Mouse (Mus musculus): ENCODE measurements around the gene 4930438A08Rik. TPM values are rescaled to one million over a fixed set of nuclear protein-coding genes. Genes with fewer than 3 reads are reported as not detected.

The 4930438A08Rik gene
- polyA plus RNA-seq, 1 experiment from 2014 or later = not detected

- no peaks in the 10 kb centered on the region for H3K36me3 ChIP-seq (ENCODE audit: control insufficient read depth, insufficient read depth, low read length)
- no peak overlapping the region for H3K27ac ChIP-seq (ENCODE audit: low read depth, low read length)
- ATAC-seq (ENCODE audit: insufficient read depth, low FRiP score, low TSS enrichment) = no peak
- no peaks in the 10 kb centered on the region for H3K9me3 ChIP-seq (ENCODE audit: control insufficient read depth, low read length)
- no peaks in the 10 kb centered on the region for H3K4me1 ChIP-seq (ENCODE audit: control insufficient read depth, insufficient read depth, low read length)
- 90% methylated on average over 3 of the region's 3 CpGs for WGBS
- no peak for DNase-seq (ENCODE audit: low spot score)
- H3K27me3 ChIP-seq (ENCODE audit: control insufficient read depth, insufficient read depth, low read length) = no peaks in the 10 kb centered on the region
- no peak overlapping the region for H3K4me2 ChIP-seq (ENCODE audit: low read depth)
- H3K4me3 ChIP-seq (ENCODE audit: low read depth, low read length) = no peak overlapping the region
- no peak overlapping the region for H3K9ac ChIP-seq (ENCODE audit: low read length)
Measured at GRCm38 (mm10) chr11:58262336-58262735, 12.3 kb upstream of the 4930438A08Rik start.

GRCm38 (mm10) chr11:58263516-58263915 lies 11.1 kb upstream of the 4930438A08Rik start:
- H3K4me3 ChIP-seq (ENCODE audit: low read depth, low read length) = no peak overlapping the region
- no peak for ATAC-seq (ENCODE audit: insufficient read depth, low FRiP score, low TSS enrichment)
- H3K4me1 ChIP-seq (ENCODE audit: control insufficient read depth, insufficient read depth, low read length) = no peaks in the 10 kb centered on the region
- H3K4me2 ChIP-seq (ENCODE audit: low read depth) = no peak overlapping the region
- DNase-seq (ENCODE audit: low spot score) = no peak
- no peak overlapping the region for H3K9ac ChIP-seq (ENCODE audit: low read length)
- no peak overlapping the region for H3K27ac ChIP-seq (ENCODE audit: low read depth, low read length)
- no peaks in the 10 kb centered on the region for H3K27me3 ChIP-seq (ENCODE audit: control insufficient read depth, insufficient read depth, low read length)
- no peaks in the 10 kb centered on the region for H3K36me3 ChIP-seq (ENCODE audit: control insufficient read depth, insufficient read depth, low read length)
- no peaks in the 10 kb centered on the region for H3K9me3 ChIP-seq (ENCODE audit: control insufficient read depth, low read length)
- 62% methylated on average over 2 of the region's 2 CpGs for WGBS

GRCm38 (mm10) chr11:58264546-58264945 lies 10.1 kb upstream of the 4930438A08Rik start:
- no peak overlapping the region for H3K27ac ChIP-seq (ENCODE audit: low read depth, low read length)
- ATAC-seq (ENCODE audit: insufficient read depth, low FRiP score, low TSS enrichment) (no peak), DNase-seq (ENCODE audit: low spot score) (no peak)
- 86% methylated on average over 9 of the region's 9 CpGs for WGBS
- no peaks in the 10 kb centered on the region for H3K27me3 ChIP-seq (ENCODE audit: control insufficient read depth, insufficient read depth, low read length)
- no peaks in the 10 kb centered on the region for H3K36me3 ChIP-seq (ENCODE audit: control insufficient read depth, insufficient read depth, low read length)
- H3K4me3 ChIP-seq (ENCODE audit: low read depth, low read length) = no peak overlapping the region
- no peaks in the 10 kb centered on the region for H3K4me1 ChIP-seq (ENCODE audit: control insufficient read depth, insufficient read depth, low read length)
- no peaks in the 10 kb centered on the region for H3K9me3 ChIP-seq (ENCODE audit: control insufficient read depth, low read length)
- H3K4me2 ChIP-seq (ENCODE audit: low read depth) = no peak overlapping the region
- no peak overlapping the region for H3K9ac ChIP-seq (ENCODE audit: low read length)

GRCm38 (mm10) chr11:58268285-58268684 lies 6.3 kb upstream of the 4930438A08Rik start:
- ATAC-seq (ENCODE audit: insufficient read depth, low FRiP score, low TSS enrichment) (no peak), DNase-seq (ENCODE audit: low spot score) (no peak)
- no peak overlapping the region for H3K4me3 ChIP-seq (ENCODE audit: low read depth, low read length)
- WGBS = 90% methylated on average over 3 of the region's 3 CpGs
- H3K9me3 ChIP-seq (ENCODE audit: control insufficient read depth, low read length) = no peaks in the 10 kb centered on the region
- H3K4me1 ChIP-seq (ENCODE audit: control insufficient read depth, insufficient read depth, low read length) = no peaks in the 10 kb centered on the region
- no peaks in the 10 kb centered on the region for H3K27me3 ChIP-seq (ENCODE audit: control insufficient read depth, insufficient read depth, low read length)
- no peak overlapping the region for H3K9ac ChIP-seq (ENCODE audit: low read length)
- no peak overlapping the region for H3K4me2 ChIP-seq (ENCODE audit: low read depth)
- H3K27ac ChIP-seq (ENCODE audit: low read depth, low read length) = no peak overlapping the region
- H3K36me3 ChIP-seq (ENCODE audit: control insufficient read depth, insufficient read depth, low read length) = no peaks in the 10 kb centered on the region

- no peaks in the 10 kb centered on the region for H3K9me3 ChIP-seq (ENCODE audit: control insufficient read depth, low read length)
- H3K27me3 ChIP-seq (ENCODE audit: control insufficient read depth, insufficient read depth, low read length) = no peaks in the 10 kb centered on the region
- WGBS = 71% methylated on average over 4 of the region's 4 CpGs
- no peak overlapping the region for H3K27ac ChIP-seq (ENCODE audit: low read depth, low read length)
- no peak overlapping the region for H3K9ac ChIP-seq (ENCODE audit: low read length)
- no peak overlapping the region for H3K4me3 ChIP-seq (ENCODE audit: low read depth, low read length)
- no peaks in the 10 kb centered on the region for H3K36me3 ChIP-seq (ENCODE audit: control insufficient read depth, insufficient read depth, low read length)
- ATAC-seq (ENCODE audit: insufficient read depth, low FRiP score, low TSS enrichment) (no peak), DNase-seq (ENCODE audit: low spot score) (no peak)
- H3K4me2 ChIP-seq (ENCODE audit: low read depth) = no peak overlapping the region
- no peaks in the 10 kb centered on the region for H3K4me1 ChIP-seq (ENCODE audit: control insufficient read depth, insufficient read depth, low read length)
Measured at GRCm38 (mm10) chr11:58275756-58276155, 1.2 kb downstream of the 4930438A08Rik start.

- H3K4me3 ChIP-seq (ENCODE audit: low read depth, low read length) = no peak overlapping the region
- ATAC-seq (ENCODE audit: insufficient read depth, low FRiP score, low TSS enrichment) (no peak), DNase-seq (ENCODE audit: low spot score) (no peak)
- no peaks in the 10 kb centered on the region for H3K27me3 ChIP-seq (ENCODE audit: control insufficient read depth, insufficient read depth, low read length)
- H3K27ac ChIP-seq (ENCODE audit: low read depth, low read length) = no peak overlapping the region
- 84% methylated on average over 13 of the region's 13 CpGs for WGBS
- no peaks in the 10 kb centered on the region for H3K9me3 ChIP-seq (ENCODE audit: control insufficient read depth, low read length)
- H3K36me3 ChIP-seq (ENCODE audit: control insufficient read depth, insufficient read depth, low read length) = no peaks in the 10 kb centered on the region
- no peak overlapping the region for H3K9ac ChIP-seq (ENCODE audit: low read length)
- no peak overlapping the region for H3K4me2 ChIP-seq (ENCODE audit: low read depth)
- H3K4me1 ChIP-seq (ENCODE audit: control insufficient read depth, insufficient read depth, low read length) = no peaks in the 10 kb centered on the region
Measured at GRCm38 (mm10) chr11:58281970-58282496, 7.4 kb downstream of the 4930438A08Rik start.

GRCm38 (mm10) chr11:58282518-58282917 lies 7.9 kb downstream of the 4930438A08Rik start:
- ATAC-seq (ENCODE audit: insufficient read depth, low FRiP score, low TSS enrichment) = no peak
- no peak for DNase-seq (ENCODE audit: low spot score)

GRCm38 (mm10) chr11:58289992-58290682 lies 15.5 kb downstream of the 4930438A08Rik start:
- no peak overlapping the region for H3K4me2 ChIP-seq (ENCODE audit: low read depth)
- no peak overlapping the region for H3K4me3 ChIP-seq (ENCODE audit: low read depth, low read length)
- no peaks in the 10 kb centered on the region for H3K27me3 ChIP-seq (ENCODE audit: control insufficient read depth, insufficient read depth, low read length)
- H3K4me1 ChIP-seq (ENCODE audit: control insufficient read depth, insufficient read depth, low read length) = no peaks in the 10 kb centered on the region
- no peak overlapping the region for H3K9ac ChIP-seq (ENCODE audit: low read length)
- ATAC-seq (ENCODE audit: insufficient read depth, low FRiP score, low TSS enrichment) (no peak), DNase-seq (ENCODE audit: low spot score) (no peak)
- H3K9me3 ChIP-seq (ENCODE audit: control insufficient read depth, low read length) = no peaks in the 10 kb centered on the region
- H3K27ac ChIP-seq (ENCODE audit: low read depth, low read length) = no peak overlapping the region
- 80% methylated on average over 9 of the region's 9 CpGs for WGBS
- no peaks in the 10 kb centered on the region for H3K36me3 ChIP-seq (ENCODE audit: control insufficient read depth, insufficient read depth, low read length)

More at GRCm38 (mm10) chr11:58282518-58282917, 7.9 kb downstream of the 4930438A08Rik start:
- H3K4me3 ChIP-seq (ENCODE audit: low read depth, low read length) = no peak overlapping the region
- no peak overlapping the region for H3K27ac ChIP-seq (ENCODE audit: low read depth, low read length)
- no peaks in the 10 kb centered on the region for H3K9me3 ChIP-seq (ENCODE audit: control insufficient read depth, low read length)
- no peak overlapping the region for H3K4me2 ChIP-seq (ENCODE audit: low read depth)
- H3K36me3 ChIP-seq (ENCODE audit: control insufficient read depth, insufficient read depth, low read length) = no peaks in the 10 kb centered on the region
- WGBS = 88% methylated on average over 5 of the region's 5 CpGs
- H3K4me1 ChIP-seq (ENCODE audit: control insufficient read depth, insufficient read depth, low read length) = no peaks in the 10 kb centered on the region
- H3K27me3 ChIP-seq (ENCODE audit: control insufficient read depth, insufficient read depth, low read length) = no peaks in the 10 kb centered on the region
- H3K9ac ChIP-seq (ENCODE audit: low read length) = no peak overlapping the region

GRCm38 (mm10) chr11:58290812-58291211 lies 16.2 kb downstream of the 4930438A08Rik start:
- Histone ChIP-seq H3K27me3 (ENCODE audit: control insufficient read depth, insufficient read depth, low read length) (no peaks in the 10 kb centered on the region), H3K36me3 (ENCODE audit: control insufficient read depth, insufficient read depth, low read length) (no peaks in the 10 kb centered on the region), H3K4me1 (ENCODE audit: control insufficient read depth, insufficient read depth, low read length) (no peaks in the 10 kb centered on the region), H3K4me2 (ENCODE audit: low read depth) (no peak overlapping the region), H3K4me3 (ENCODE audit: low read depth, low read length) (no peak overlapping the region), H3K9ac (ENCODE audit: low read length) (no peak overlapping the region), H3K27ac (ENCODE audit: low read depth, low read length) (no peak overlapping the region), H3K9me3 (ENCODE audit: control insufficient read depth, low read length) (no peaks in the 10 kb centered on the region)
- ATAC-seq (ENCODE audit: insufficient read depth, low FRiP score, low TSS enrichment) = no peak
- 84% methylated on average over 4 of the region's 4 CpGs for WGBS
- DNase-seq (ENCODE audit: low spot score) = no peak

All from neural tube, embryonic 11.5 days (tissue).